In the genomic region with DNA sequence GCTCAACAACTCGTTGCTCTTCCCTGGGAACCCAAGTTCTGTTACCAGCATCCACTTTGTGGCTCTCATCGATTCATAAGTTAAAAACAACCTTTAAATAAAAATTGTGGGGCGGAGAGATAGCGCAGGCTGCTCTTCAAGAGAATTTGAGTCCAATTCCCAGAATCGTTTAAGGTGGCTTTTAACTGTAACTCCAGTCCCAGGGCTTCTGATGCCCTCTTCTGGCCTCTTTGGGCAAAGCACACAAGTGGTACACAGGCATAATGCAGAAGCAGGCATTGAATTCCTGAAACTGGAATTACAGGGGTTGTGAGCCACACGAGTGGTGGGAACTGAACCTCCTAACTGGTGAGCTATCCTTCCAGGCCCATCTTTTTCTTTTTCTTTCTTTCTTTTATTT, we compare ENCODE assay signal across 9 mouse cellular contexts. TPM values are rescaled to one million over a fixed set of nuclear protein-coding genes. Genes with fewer than 3 reads are reported as not detected.
DNase-seq lines count a peak whose midpoint lies in the region; ATAC-seq and TF ChIP-seq lines count a peak whose summit lies in the region.
"Had no signal": no experiment of that assay in that cellular context is flagged by ENCODE, and none has a peak within 500 bp of the region (broad histone marks: within the 10 kb centered on the region; RNA-seq: fewer than 3 reads in every experiment).

No protein-coding gene starts in this region.

- ATAC-seq in erythroblast, adult 5-6 weeks (replicated peaks; ENCODE audit: low FRiP score, poor library complexity, severe bottlenecking) = no peak

- peak; percentile 55 to 69 for DNase-seq in cerebellum, postnatal 14 days
- DNase-seq in cerebellum, adult 9-10 months = no peak
- DNase-seq in left cerebral cortex, postnatal 10 days (ENCODE audit: extremely low spot score in 1 of 2, low spot score in 2 of 2) = peak; percentile 44 to 55
- no peak for DNase-seq in left cerebral cortex, adult 11 months (ENCODE audit: low spot score)
- peak; percentile 57 to 77 for DNase-seq in kidney, postnatal 25 days
- DNase-seq in mesoderm, embryonic 11.5 days (ENCODE audit: low read depth, low spot score) = peak; percentile 57

- intact Hi-C loops in left cerebral cortex, postnatal 10 days (cut with DNase I) = loop anchor here (5.0 to 10.0 kb wide), 2 partner anchors 157 to 475 kb away; no protein-coding TSS in a partner anchor

- TF ChIP-seq CTCF in bone marrow, adult 2 months (IDR thresholded peaks at IDR 0.05; ENCODE audit: control insufficient read depth, insufficient read depth, low read length) = peak; percentile 61

- TF ChIP-seq POLR2A in bone marrow, adult 2 months (IDR thresholded peaks at IDR 0.05; ENCODE audit: borderline replicate concordance, control insufficient read depth, low read depth, low read length) = no peak

- no peak overlapping the region for H3K4me3 ChIP-seq in bone marrow, adult 2 months (replicated peaks; ENCODE audit: control insufficient read depth, low read depth, low read length)
- H3K4me3 ChIP-seq: hindbrain, embryonic 15.5 days had no signal

- H3K27ac ChIP-seq in bone marrow, adult 2 months (ENCODE audit: control insufficient read depth, insufficient read depth, low read depth, low read length, poor library complexity) = no peak overlapping the region
- H3K27ac ChIP-seq: hindbrain, embryonic 15.5 days had no signal

- peaks cover 8% of the 10 kb centered on the region for H3K4me1 ChIP-seq in bone marrow, adult 2 months (ENCODE audit: control insufficient read depth, insufficient read depth, low read length)
- H3K4me1 ChIP-seq: hindbrain, embryonic 15.5 days had no signal

- WGBS in bone marrow, adult 2 months = 13% methylated on average over 6 of the region's 6 CpGs

RNA-seq across cellular contexts. Expression of a gene that starts 40.5 kb away (rescaled TPM):
- total RNA-seq in left cerebral cortex, postnatal 10 days (2021) = not detected
- not detected in 2 replicates for polyA plus RNA-seq in bone marrow, adult 2 months (2011; ENCODE audit: insufficient read depth, insufficient read length, low replicate concordance, missing spikeins)
- not detected in 2 replicates for total RNA-seq in erythroblast, adult 5-6 weeks (2015; ENCODE audit: low replicate concordance)
- not detected in 2 replicates for total RNA-seq in erythroblast, adult 5-6 weeks (2017; ENCODE audit: low replicate concordance)
- polyA plus RNA-seq: hindbrain, embryonic 15.5 days had no signal

Comparison
In these comparisons a context has a peak if more than half of its experiments do, and no peak if none do; other contexts are left out.
1. DNase-seq: peak in cerebellum, postnatal 14 days (2 of 2), left cerebral cortex, postnatal 10 days (2 of 2), kidney, postnatal 25 days (2 of 2) and mesoderm, embryonic 11.5 days (single experiment); none in cerebellum, adult 9-10 months (single experiment) and left cerebral cortex, adult 11 months (single experiment).